Mouse (Mus musculus): ENCODE data around the gene Cox8a. TPM values are rescaled to one million over a fixed set of nuclear protein-coding genes. Genes with fewer than 3 reads are reported as not detected.

Cox8a gene
- polyA plus RNA-seq, 1 experiment from 2014 or later = 921 TPM

DNA sequence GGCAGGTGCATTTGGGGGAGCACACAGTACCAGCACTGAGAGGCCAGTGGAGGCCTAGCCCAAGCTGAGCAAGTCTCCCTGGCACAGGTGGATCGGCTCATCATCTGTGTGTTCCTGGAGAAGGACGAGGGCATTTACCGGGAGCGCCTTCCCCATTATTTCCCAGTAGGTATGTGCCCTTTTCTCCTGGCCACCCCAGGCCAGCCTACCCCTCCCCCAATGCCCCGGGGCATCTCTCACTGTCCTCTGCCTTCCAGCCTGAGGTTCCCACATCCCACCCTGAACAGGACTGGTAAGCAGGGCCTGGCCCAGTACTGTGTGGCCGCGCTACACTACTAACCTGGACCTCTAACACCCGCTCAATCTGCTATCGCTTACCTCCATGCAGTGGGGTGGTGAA lies 20.0 kb downstream of the Cox8a start:
- Histone ChIP-seq H3K9me3 (ENCODE audit: control insufficient read depth, low read length) (no peaks in the 10 kb centered on the region), H3K4me3 (replicated peaks; ENCODE audit: low read depth, low read length) (no peak overlapping the region), H3K27ac (replicated peaks; ENCODE audit: low read depth, low read length) (no peak overlapping the region), H3K9ac (replicated peaks; ENCODE audit: low read length) (no peak overlapping the region), H3K27me3 (ENCODE audit: control insufficient read depth, insufficient read depth, low read length) (no peaks in the 10 kb centered on the region), H3K4me1 (ENCODE audit: control insufficient read depth, insufficient read depth, low read length) (peaks cover 7% of the 10 kb centered on the region), H3K36me3 (ENCODE audit: control insufficient read depth, insufficient read depth, low read length) (peaks cover 52% of the 10 kb centered on the region), H3K4me2 (ENCODE audit: low read length) (no peak overlapping the region)
- no peak for DNase-seq
- 0 out of 2 replicates have a peak, but pooled peaks have one; percentile 34 for ATAC-seq (ENCODE audit: low FRiP score, low TSS enrichment)
- 88% methylated on average over 9 of the region's 9 CpGs for WGBS

GRCm38 (mm10) chr19:7196741-7197270 lies 20.6 kb downstream of the Cox8a start:
- Histone ChIP-seq H3K4me1 (ENCODE audit: control insufficient read depth, insufficient read depth, low read length) (peaks cover 11% of the 10 kb centered on the region), H3K4me2 (ENCODE audit: low read length) (no peak overlapping the region), H3K4me3 (replicated peaks; ENCODE audit: low read depth, low read length) (no peak overlapping the region), H3K9me3 (ENCODE audit: control insufficient read depth, low read length) (no peaks in the 10 kb centered on the region), H3K36me3 (ENCODE audit: control insufficient read depth, insufficient read depth, low read length) (peaks cover 48% of the 10 kb centered on the region), H3K9ac (replicated peaks; ENCODE audit: low read length) (no peak overlapping the region), H3K27me3 (ENCODE audit: control insufficient read depth, insufficient read depth, low read length) (no peaks in the 10 kb centered on the region), H3K27ac (replicated peaks; ENCODE audit: low read depth, low read length) (no peak overlapping the region)
- WGBS = 10% methylated on average over 17 of the region's 17 CpGs
- DNase-seq (peak; percentile 23), ATAC-seq (ENCODE audit: low FRiP score, low TSS enrichment) (no peak; the same call in 1 of the 2 replicates)

DNA sequence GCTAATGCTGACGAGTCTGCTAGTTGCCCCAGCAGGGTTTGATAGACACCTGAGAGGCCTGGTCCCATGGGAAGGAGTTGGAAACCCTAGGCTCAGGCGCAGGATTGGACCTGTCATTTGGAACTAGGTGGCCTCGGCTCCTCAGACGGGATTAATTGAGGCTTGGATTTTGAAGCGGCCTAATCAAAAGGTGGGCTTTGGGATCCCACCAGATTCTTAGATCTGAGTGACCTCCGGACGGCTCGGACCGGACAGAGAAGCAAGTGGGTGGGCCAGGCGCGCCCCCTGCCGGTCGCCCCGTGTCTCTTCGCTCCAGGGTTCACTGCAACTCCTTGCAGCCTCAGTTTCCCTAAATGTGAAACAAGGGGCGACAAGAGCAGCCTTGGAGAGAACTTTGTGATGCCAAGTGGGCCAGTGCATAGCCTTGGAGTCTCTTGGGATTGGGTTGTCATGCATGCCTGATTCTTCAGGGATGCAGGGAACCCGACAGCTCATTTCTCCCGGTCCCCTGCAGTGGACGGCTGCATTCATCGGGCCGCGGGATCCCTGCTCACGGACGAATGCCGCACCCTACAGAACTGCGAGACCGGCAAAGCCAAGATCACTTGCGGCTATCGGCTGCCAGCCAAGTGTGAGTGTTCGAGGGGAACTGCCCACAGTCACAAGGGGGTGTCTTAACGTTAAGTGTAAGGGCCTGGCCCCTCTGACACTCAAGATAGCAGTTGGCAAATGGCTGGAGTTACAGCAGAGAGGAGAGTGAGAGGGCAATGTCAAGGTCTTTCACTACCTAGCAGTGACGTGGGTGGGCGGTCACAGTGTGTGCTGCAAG lies 21.3 kb downstream of the Cox8a start:
- Histone ChIP-seq H3K9ac (replicated peaks; ENCODE audit: low read length) (no peak overlapping the region), H3K9me3 (ENCODE audit: control insufficient read depth, low read length) (no peaks in the 10 kb centered on the region), H3K27ac (replicated peaks; ENCODE audit: low read depth, low read length) (no peak overlapping the region), H3K4me1 (ENCODE audit: control insufficient read depth, insufficient read depth, low read length) (peaks cover 11% of the 10 kb centered on the region), H3K4me2 (ENCODE audit: low read length) (no peak overlapping the region), H3K27me3 (ENCODE audit: control insufficient read depth, insufficient read depth, low read length) (no peaks in the 10 kb centered on the region), H3K36me3 (ENCODE audit: control insufficient read depth, insufficient read depth, low read length) (peaks cover 42% of the 10 kb centered on the region), H3K4me3 (replicated peaks; ENCODE audit: low read depth, low read length) (no peak overlapping the region)
- 0 out of 2 replicates have a peak, but pooled peaks have one; percentile 11 for ATAC-seq (ENCODE audit: low FRiP score, low TSS enrichment)
- peak; percentile 78 for DNase-seq
- 12% methylated on average over 33 of the region's 33 CpGs for WGBS

DNA sequence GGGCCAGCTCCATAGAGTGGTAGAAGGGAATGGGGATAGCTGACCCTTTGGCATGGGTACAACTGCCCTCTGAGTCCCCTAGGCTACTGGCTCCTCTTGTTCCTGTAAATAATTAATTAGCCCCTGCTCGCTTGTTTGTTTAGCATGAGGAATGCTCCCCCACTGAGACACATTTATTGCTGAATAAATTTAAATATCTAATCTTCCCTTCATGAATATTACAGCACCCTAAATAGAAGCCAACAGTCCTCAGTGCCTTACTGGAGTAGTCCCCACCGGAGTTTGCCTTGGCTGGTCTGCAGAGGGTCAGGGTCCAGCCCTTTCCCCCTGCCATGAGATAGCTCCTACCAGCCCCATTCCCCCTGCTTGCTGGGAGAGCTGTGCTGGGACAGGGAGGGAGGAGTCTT lies 24.9 kb downstream of the Cox8a start:
- peak; percentile 52 for DNase-seq

GRCm38 (mm10) chr19:7191639-7192038 lies 25.8 kb downstream of the Cox8a start:
- Histone ChIP-seq H3K9ac (replicated peaks; ENCODE audit: low read length) (no peak overlapping the region), H3K27ac (replicated peaks; ENCODE audit: low read depth, low read length) (no peak overlapping the region), H3K4me2 (ENCODE audit: low read length) (no peak overlapping the region), H3K27me3 (ENCODE audit: control insufficient read depth, insufficient read depth, low read length) (no peaks in the 10 kb centered on the region; the same call in 1 of the 2 replicates), H3K4me1 (ENCODE audit: control insufficient read depth, insufficient read depth, low read length) (peaks cover 16% of the 10 kb centered on the region), H3K4me3 (replicated peaks; ENCODE audit: low read depth, low read length) (no peak overlapping the region), H3K9me3 (ENCODE audit: control insufficient read depth, low read length) (no peaks in the 10 kb centered on the region), H3K36me3 (ENCODE audit: control insufficient read depth, insufficient read depth, low read length) (0 out of 2 replicates have a peak, but pooled peaks cover under 1% of the 10 kb centered on the region)
- no peak for ATAC-seq (ENCODE audit: low FRiP score, low TSS enrichment)
- no peak for DNase-seq
- WGBS = 41% methylated on average over 6 of the region's 6 CpGs

More for the DNA sequence above, 24.9 kb downstream of the Cox8a start:
- Histone ChIP-seq H3K36me3 (ENCODE audit: control insufficient read depth, insufficient read depth, low read length) (peaks cover 7% of the 10 kb centered on the region; the same call in 1 of the 2 replicates), H3K4me3 (replicated peaks; ENCODE audit: low read depth, low read length) (no peak overlapping the region), H3K4me1 (ENCODE audit: control insufficient read depth, insufficient read depth, low read length) (peaks cover 16% of the 10 kb centered on the region), H3K27me3 (ENCODE audit: control insufficient read depth, insufficient read depth, low read length) (no peaks in the 10 kb centered on the region), H3K9me3 (ENCODE audit: control insufficient read depth, low read length) (no peaks in the 10 kb centered on the region), H3K27ac (replicated peaks; ENCODE audit: low read depth, low read length) (no peak overlapping the region), H3K4me2 (ENCODE audit: low read length) (no peak overlapping the region), H3K9ac (replicated peaks; ENCODE audit: low read length) (no peak overlapping the region)
- no peak for ATAC-seq (ENCODE audit: low FRiP score, low TSS enrichment)
- 28% methylated on average over 2 of the region's 2 CpGs for WGBS

GRCm38 (mm10) chr19:7190986-7191385 lies 26.4 kb downstream of the Cox8a start:
- Histone ChIP-seq H3K9me3 (ENCODE audit: control insufficient read depth, low read length) (no peaks in the 10 kb centered on the region), H3K27me3 (ENCODE audit: control insufficient read depth, insufficient read depth, low read length) (peaks cover 5% of the 10 kb centered on the region), H3K36me3 (ENCODE audit: control insufficient read depth, insufficient read depth, low read length) (no peaks in the 10 kb centered on the region), H3K4me2 (ENCODE audit: low read length) (no peak overlapping the region), H3K27ac (replicated peaks; ENCODE audit: low read depth, low read length) (no peak overlapping the region), H3K4me3 (replicated peaks; ENCODE audit: low read depth, low read length) (no peak overlapping the region), H3K4me1 (ENCODE audit: control insufficient read depth, insufficient read depth, low read length) (peaks cover 21% of the 10 kb centered on the region), H3K9ac (replicated peaks; ENCODE audit: low read length) (no peak overlapping the region)
- WGBS = 31% methylated on average over 5 of the region's 5 CpGs
- ATAC-seq (ENCODE audit: low FRiP score, low TSS enrichment) (no peak), DNase-seq (no peak)

DNA sequence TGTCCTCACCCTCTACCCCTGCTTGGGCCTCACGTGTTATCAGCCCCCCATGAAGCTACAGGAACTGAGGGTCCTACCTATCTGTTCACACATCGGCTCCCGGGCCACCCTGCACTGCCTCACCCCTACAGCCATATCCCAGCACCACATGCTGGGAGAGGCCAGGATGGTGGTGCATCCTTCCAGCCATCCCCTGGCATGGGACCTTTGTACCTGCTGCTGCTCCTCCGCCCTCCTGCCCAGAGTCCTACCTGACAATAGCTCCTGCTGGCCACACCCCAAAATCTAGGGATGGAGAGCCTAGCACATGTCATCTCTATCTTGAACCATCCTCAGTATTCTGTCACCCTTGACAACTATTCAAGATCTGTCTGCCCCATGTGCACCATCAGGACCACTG lies 28.4 kb downstream of the Cox8a start:
- H3K27ac ChIP-seq (replicated peaks; ENCODE audit: low read depth, low read length) = no peak overlapping the region
- 79% methylated on average over 4 of the region's 4 CpGs for WGBS
- peaks cover 14% of the 10 kb centered on the region for H3K27me3 ChIP-seq (ENCODE audit: control insufficient read depth, insufficient read depth, low read length)
- H3K9me3 ChIP-seq (ENCODE audit: control insufficient read depth, low read length) = no peaks in the 10 kb centered on the region
- peaks cover 23% of the 10 kb centered on the region for H3K4me1 ChIP-seq (ENCODE audit: control insufficient read depth, insufficient read depth, low read length)
- H3K9ac ChIP-seq (replicated peaks; ENCODE audit: low read length) = no peak overlapping the region
- H3K4me3 ChIP-seq (replicated peaks; ENCODE audit: low read depth, low read length) = no peak overlapping the region
- no peak overlapping the region for H3K4me2 ChIP-seq (ENCODE audit: low read length)
- H3K36me3 ChIP-seq (ENCODE audit: control insufficient read depth, insufficient read depth, low read length) = no peaks in the 10 kb centered on the region
- DNase-seq = no peak
- no peak for ATAC-seq (ENCODE audit: low FRiP score, low TSS enrichment)

DNA sequence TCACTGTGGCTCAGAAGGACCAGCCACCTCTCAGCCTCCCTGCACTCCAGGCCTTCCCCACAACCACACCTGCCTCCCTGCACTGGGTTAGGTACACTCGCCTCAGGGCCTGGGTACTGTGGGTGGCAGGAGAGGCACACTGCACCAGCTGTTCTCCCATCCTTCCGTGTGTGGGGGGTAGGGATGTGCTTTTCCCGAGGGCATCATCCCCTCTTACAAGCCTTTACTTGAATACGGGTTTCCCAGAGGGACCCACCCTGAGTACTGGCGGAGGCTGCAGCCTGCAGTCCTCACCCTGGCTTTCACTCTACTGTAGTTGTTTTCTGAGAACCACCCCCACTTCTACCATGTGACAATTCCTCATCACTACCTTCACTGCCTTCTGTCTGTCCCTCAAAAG lies 30.3 kb downstream of the Cox8a start:
- Histone ChIP-seq H3K9me3 (ENCODE audit: control insufficient read depth, low read length) (no peaks in the 10 kb centered on the region), H3K9ac (replicated peaks; ENCODE audit: low read length) (no peak overlapping the region), H3K4me1 (ENCODE audit: control insufficient read depth, insufficient read depth, low read length) (peaks cover 26% of the 10 kb centered on the region), H3K27ac (replicated peaks; ENCODE audit: low read depth, low read length) (no peak overlapping the region), H3K4me2 (ENCODE audit: low read length) (no peak overlapping the region), H3K36me3 (ENCODE audit: control insufficient read depth, insufficient read depth, low read length) (no peaks in the 10 kb centered on the region), H3K27me3 (ENCODE audit: control insufficient read depth, insufficient read depth, low read length) (peaks cover 14% of the 10 kb centered on the region), H3K4me3 (replicated peaks; ENCODE audit: low read depth, low read length) (no peak overlapping the region)
- no peak for ATAC-seq (ENCODE audit: low FRiP score, low TSS enrichment)
- WGBS = 60% methylated on average over 5 of the region's 5 CpGs
- DNase-seq = no peak
